Mouse (Mus musculus) CD4-positive, CD25-positive, alpha-beta regulatory T cell, adult 2 months (primary cell): Measurements from ENCODE around the gene 1810043G02Rik.
"Not testable (repeated sequence)": the region's sequence is repeated elsewhere in the genome, so short reads cannot be mapped to it uniquely, and the experiment has no call there.

ENCODE experiments used
- DNase-seq: peaks from one replicate; pipeline ENCODE4 v3.0.0-alpha.2; 2012; ENCODE audit warnings: low read depth, low spot score

1810043G02Rik gene

DNA sequence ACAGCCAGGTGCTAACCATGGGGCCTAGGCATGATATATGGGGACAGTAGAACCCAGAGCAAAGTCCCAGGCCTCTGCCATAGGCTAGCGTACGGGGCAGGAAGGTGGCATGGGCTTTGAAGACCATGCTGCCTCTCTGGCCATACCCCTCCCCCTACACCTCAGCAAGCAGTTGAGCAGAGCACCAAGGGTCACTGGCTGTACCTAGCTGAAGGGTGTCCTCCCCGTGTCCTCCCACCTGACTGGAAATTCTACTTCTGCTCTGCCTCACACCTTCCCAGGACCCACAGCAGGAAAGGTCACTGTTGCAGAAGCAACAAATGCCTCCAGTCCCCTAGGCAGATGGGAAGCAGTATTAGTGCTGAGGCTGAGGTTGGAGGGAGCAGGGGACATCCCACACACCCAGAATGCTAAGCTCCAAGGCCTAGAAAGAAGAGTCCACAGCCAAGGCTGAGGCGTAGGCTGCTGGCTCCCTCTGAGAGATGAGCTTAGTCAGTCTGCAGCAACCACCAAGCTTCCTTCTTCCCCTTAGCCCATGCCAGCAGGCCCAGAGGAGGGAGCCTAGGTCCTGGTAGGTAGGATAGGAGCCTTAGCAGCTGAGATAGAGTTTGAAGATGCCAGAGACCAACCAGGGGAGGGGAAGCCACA, 27.6 kb downstream of the 1810043G02Rik start:
- DNase-seq: no peak

GRCm38 (mm10) chr10:78007203-78007602, 28.9 kb downstream of the 1810043G02Rik start:
- no peak for DNase-seq

GRCm38 (mm10) chr10:78008169-78008568, 29.8 kb downstream of the 1810043G02Rik start:
- no peak for DNase-seq

DNA sequence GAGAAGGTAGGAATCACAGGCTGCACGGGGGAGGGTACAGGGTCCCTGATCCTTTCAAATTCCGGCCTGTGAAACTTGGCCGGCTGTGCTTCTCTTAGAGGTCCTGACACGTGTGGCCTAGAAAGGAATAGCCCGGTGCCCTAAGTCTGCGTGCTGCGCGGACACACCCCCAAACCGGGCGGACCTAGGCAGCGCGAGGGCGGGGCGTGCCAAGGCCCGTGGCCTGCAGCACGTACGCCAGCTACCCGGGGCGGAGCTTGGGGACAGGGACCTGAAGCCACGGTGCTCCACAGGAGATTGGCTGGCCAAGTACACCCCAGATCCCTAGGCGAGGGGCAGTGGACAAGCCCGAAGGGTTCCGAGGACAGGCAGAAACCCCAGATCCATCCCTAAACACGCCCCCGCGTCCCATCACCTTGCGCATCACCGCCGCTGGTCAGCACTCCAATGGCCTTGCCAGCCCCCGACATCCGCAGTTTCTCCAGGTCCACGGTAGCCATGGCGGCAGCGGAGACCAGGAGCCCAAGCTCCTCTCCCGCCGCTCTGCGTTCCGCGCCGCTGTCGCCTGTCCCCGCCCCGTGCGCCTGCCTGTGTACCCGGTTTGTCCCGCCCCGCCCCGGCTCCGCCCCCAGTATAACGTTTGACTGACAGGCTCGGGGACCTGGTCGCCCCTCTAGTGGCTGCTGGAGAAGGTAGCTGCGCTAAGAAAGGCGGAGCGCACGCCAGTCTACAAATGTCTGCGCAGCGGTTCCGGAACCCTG, 31.0 kb downstream of the 1810043G02Rik start:
- DNase-seq: peak; percentile 98

DNA sequence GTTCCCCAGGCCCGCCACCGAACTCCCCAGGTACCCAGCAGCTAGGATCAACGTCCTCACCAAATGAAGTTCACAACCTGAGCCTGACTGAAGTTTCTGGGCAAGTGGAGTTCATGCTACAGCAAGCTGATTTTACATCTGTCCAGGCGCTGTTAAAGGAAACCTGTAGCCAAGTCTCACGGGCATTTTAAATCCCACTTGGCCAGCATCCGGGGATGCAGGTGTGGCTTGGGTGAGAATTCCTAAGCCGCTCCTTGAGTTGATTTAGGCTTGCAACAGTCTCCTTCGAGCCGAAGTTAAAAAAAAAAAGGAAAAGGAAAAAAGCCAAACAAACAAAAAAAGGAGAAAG, 31.6 kb downstream of the 1810043G02Rik start, which contains the start of gene Pfkl:
Gene Pfkl, minus strand, starts transcription at position 139 of the 349 bp plus-strand sequence.
- DNase-seq: no peak

GRCm38 (mm10) chr10:78010335-78010734, 32.0 kb downstream of the 1810043G02Rik start:
- peak; percentile 28 for DNase-seq

- peak; percentile 26 for DNase-seq
Observed at GRCm38 (mm10) chr10:78011116-78011515, 32.8 kb downstream of the 1810043G02Rik start.

DNA sequence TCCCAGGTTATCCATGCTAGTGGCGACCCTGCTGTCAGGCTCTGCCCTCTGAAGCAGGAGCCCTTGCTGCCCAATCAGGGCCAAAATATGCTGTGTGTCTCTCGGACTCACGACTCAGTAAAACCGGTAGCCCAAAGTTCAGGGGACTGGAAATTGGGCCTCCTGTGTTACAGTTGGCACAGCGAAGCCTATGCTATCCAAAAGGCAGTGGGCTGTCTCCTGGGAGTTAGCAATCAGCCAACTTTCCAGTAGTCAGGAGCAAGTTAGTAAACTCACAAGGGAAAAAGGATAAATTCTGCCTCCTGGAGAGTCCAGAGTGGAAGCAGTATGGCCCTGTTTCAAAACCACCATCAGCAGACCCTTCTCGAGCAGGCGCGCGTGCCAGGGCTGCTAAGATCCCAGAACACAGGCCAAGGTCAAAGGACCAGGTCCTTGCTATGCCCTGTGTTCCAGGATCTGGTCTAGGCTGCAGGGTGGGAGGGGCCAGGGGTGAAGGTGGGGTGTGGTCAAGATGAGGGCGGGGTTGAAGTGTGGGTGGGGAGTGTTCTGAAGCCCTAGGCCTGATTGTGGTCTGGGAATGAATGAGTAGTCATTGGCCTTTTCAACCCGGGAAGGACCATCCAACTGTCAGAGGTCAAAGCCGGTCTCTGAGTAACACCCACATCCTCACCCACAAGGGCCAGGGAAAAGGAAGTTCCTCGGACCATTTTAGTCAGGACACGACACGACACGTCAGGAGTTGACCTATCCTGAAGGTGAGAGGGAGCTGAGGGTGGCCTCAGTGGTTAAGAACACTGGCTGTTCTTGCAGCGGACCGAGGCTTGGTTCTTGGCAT, 34.6 kb downstream of the 1810043G02Rik start:
- no peak for DNase-seq

GRCm38 (mm10) chr10:78015489-78015888, 37.2 kb downstream of the 1810043G02Rik start:
- no peak for DNase-seq

DNA sequence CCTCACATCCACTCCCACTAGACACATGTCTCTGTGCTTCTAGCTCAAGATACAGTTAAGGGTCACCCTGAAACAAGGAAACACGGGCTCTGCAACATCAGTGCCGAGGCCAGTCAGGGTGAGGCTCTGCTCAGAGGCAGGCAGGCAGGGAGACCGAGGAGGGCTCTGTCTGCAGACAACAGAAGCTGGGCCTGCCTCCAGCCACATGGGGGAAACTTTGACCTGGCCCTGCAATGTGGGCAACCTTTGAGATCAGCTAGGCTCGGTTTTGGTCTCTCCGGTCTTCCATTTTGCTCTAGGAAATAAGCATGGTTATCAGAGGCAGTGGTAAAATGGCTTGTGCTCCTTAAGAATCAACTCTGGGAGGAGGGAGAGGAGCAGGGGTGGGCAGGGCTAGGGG, 38.0 kb downstream of the 1810043G02Rik start:
- no peak for DNase-seq

DNA sequence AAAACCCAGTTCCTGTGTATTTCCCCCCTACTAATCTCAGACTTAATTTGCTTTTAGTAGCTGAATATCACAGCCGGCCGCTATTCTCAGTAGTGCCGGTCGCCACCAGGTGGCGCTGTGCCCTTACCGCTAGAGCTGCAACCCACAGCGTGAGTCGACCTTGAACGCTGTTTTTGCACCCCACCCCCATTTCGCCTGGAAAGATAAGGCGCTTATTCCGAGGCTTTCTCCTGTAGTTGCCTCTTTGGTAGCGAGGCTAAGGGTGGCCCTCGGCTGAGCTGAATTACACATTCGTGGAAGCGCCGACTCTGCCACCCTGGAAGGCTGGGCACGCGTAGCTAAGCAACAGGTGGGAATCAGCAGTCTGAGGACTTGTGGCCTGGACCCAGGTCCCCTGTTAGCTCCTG, 40.5 kb downstream of the 1810043G02Rik start:
- peak; percentile 93 for DNase-seq

DNA sequence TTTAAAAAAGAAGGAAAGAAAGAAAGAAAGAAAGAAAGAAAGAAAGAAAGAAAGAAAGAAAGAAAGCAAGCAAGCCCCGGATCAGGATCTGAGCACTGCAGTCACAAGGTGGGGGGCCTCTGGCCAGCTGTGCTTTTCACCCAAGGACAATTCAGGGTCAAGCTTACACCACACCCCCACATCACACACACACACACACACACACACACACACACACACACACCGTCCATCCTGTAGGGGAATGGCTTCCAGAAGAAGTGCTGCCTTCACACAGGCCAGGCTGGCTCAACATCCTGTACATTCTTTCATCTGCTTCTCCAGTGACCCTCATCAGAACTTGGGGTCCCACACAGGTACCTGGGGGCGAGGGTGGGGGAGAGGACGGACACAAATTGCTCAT, 41.0 kb downstream of the 1810043G02Rik start:
- DNase-seq: no peak

DNA sequence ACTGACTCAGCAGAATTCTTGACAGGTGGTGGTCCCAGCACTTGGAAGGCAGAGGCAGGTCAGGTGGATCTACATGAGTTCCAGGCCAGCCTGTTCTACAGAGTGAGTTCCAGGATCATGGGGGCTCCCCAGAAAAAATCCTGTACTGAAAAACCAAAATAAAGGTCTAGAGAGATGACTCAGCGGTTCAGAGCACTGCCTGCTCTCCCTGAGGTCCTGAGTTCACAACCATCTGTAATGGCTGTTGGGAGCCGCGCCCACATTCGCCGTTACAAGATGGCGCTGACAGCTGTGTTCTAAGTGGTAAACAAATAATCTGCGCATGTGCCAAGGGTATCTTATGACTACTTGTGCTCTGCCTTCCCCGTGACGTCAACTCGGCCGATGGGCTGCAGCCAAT, 41.7 kb downstream of the 1810043G02Rik start:
- DNase-seq: not testable (repeated sequence)

DNA sequence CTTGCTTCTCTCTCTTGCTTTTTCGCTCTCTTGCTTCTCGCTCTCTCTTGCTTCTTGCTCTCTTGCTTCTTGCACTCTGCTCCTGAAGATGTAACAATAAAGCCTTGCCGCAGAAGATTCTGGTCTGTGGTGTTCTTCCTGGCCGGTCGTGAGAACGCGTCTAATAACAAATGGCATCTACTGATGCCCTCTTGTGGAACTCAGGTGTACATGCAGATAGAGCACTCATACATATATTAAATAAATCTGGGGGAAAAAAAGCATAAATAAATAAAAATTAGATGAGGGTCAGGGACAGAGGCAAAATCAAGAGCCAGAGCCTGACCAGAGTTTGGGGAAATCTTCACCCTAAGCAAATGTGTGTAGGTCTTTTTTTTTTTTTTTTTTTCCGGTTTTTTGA, 47.1 kb downstream of the 1810043G02Rik start:
- DNase-seq: peak; percentile 48

DNA sequence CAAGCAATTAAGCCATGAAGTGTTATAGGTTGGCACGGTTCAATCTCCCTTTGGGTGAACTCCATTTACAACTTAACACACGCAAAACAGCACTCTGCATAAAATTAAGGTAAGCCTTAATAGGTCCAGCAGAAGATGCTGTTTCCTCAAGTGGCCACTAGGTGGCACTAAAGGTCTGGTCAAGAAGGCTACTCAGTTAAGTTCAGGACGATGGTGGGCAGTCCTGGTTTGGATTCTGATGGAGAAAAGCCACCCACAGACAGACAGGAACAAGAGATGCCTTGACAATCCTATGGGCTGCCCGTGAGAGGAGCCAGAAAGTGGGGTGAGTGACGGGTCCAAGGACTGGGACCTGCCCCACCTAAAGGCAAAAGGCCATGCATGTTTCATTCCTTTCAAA, 49.8 kb downstream of the 1810043G02Rik start:
- peak; percentile 87 for DNase-seq

- DNase-seq: no peak
Observed at GRCm38 (mm10) chr10:78029080-78029479, 50.8 kb downstream of the 1810043G02Rik start.

DNA sequence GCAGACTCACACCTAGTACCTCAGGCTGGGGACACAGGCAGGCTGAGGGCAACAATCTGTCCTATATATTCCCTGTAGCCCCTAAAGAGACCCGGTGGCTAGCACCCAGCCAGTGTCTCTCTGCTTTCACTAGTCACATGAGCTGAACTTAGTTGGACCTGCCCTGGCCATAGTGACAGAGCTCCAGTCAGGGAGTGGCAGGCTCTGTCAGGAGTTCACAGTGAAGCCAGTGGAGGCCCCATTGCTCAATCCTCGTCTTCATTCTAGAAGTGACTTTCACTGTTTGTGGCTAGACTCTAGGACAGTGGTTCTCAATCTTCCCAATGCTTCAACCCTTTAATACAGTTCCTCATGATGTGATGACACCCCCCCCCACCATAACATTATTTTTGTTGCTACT, 53.7 kb downstream of the 1810043G02Rik start:
- no peak for DNase-seq
